Mouse (Mus musculus) fat pad, adult 2 months (tissue): ENCODE results near the gene Gsto2.
"Not testable (repeated sequence)": the region's sequence is repeated elsewhere in the genome, so short reads cannot be mapped to it uniquely, and the experiment has no call there.

ENCODE experiments used
- DNase-seq: peaks from one replicate; pipeline ENCODE4 v3.0.0-alpha.2; 2011; ENCODE audit warnings: low read depth, low spot score; ENCODE audit errors: extremely low read depth

The Gsto2 gene

GRCm38 (mm10) chr19:47865353-47865947 is at the start of gene Gsto2:
TSS of gene Gsto2 (plus strand) at chr19:47865534.
- DNase-seq: peak; percentile 68

DNA sequence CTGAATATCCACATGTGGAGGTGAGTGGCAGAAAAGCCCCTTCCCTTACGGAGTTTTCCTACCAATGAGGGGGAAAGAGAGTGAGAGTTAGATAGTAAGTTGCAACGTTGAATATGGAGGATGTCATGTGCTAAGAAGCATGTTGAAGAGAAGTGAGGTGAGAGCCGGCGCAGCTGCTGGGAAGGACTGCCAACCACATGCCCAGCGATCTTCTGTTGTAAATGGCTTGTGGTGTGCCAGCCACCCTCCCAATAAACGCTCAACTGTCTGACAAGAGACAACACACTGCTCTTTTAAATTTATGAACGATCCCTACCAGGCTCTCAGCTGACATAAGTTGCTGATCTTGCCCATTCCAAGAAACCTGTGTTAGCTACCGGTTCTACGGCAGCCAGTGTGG is 47.6 kb upstream of the Gsto2 start:
- DNase-seq: no peak

DNA sequence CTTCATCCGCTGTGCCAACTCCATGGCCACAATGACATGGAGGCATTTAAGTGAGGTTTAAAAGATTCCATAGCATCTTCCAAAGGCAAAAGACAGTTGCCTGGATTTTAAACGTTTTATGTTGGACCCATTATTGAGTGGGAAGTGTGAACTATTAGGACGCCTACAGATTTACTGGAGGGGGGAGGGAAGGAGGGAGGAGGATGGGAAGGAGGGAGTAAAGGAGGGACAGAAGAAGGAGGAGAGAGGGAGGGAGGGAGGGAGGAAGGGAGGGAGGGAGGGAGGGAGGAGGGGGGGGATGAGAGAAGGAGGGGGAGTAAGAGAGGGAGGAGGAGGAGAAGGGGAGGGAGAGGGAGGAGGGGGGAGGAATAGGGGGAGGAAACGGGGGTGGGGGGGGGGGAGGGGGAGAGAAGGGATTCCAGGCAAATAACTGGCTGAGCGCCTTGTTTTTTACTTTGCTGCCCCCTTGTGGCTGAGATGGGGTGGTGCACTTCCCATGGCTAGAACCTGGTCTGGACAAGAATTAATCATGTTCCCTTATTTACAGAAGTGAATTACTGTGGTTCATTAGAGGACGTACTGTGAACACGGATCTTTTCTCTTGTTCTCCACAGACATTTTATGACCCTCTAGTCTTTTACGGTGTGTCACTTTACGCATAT is 44.4 kb upstream of the Gsto2 start:
- DNase-seq: no peak

DNA sequence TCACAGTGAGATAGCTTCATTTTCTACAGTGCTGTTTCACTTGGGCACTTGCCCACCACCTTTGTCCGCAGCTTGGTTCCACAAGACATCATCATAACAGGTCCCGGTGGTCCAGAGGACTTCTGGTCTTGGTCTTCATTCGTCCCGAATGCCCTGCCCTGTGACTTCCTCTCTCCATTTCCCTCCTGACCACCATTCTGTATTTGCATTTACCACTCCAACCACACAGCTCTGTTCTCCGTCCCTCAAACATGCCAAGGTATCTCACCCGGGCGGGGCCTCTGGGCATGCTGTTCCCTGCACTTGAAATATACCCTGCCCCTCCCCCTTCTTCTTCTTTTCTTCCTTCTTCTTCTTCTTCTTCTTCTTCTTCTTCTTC is 43.9 kb upstream of the Gsto2 start:
- DNase-seq: no peak

GRCm38 (mm10) chr19:47822143-47822796 is 43.1 kb upstream of the Gsto2 start:
- no peak for DNase-seq

DNA sequence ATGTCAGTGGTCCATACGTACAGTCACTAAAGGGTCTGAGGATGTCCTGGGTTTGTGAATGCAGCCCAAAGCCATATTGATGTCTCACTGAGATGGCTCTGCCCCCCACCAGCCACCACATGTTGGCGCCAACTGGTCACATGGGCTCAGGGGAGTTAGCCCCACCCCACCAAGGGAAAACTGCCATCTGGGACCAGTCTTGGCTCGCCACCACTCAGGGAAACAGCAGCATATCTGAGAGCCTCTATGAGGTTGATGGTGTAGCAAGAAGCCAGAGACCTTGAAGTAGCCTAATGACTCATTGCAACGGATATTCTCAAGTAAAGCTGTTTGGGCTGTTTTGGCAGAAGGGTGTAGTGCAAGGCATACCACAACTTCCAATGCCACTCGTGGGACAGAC is 41.3 kb upstream of the Gsto2 start:
- no peak for DNase-seq

DNA sequence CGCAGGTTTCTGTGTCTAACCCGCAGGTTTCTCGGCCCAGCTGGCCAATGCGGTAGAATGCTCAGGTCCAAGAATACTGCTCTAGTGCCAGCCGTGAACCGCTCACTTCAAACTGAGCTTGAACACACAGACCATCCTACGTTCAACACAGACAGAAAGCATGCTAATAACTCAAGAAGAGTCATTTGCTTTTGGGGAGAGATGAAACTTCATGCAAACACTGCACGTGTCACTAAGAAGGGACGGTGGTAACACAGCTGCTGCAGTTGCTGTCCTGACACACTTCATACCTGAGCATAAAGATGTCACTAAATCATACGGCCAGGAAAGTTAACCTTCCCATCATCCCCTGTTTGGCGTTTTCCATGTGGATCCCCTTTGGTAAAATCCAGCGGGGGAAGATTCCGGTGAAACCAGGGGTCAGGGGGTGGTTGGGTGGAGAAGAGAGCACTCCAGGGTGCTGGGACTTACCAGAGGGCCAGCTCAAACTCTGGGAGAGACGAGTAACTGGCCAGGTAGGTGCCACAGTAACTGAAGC is 35.4 kb upstream of the Gsto2 start:
- DNase-seq: no peak

DNA sequence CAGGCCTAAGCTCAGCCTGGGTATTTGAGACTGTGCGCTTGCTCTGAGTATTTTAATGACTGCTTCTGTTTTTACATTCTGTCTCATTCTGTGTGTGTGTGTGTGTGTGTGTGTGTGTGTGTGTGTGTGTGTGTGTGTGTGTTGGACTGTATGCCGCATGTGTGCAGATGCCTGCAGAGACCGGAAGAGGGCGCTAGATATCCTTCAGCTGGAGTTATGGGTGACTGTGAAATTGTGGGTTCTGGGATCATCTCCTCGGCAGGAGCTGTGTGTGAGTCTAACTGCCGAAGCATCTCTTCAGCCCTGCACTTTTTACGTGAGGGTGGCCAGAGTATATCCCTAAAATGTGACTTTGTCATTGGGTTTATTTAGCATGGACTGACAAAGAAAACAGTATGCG is 34.2 kb upstream of the Gsto2 start:
- no peak for DNase-seq

- DNase-seq: no peak
Observed at GRCm38 (mm10) chr19:47832316-47832715, 33.0 kb upstream of the Gsto2 start.

- no peak for DNase-seq
Observed at GRCm38 (mm10) chr19:47834614-47835013, 30.7 kb upstream of the Gsto2 start.

DNA sequence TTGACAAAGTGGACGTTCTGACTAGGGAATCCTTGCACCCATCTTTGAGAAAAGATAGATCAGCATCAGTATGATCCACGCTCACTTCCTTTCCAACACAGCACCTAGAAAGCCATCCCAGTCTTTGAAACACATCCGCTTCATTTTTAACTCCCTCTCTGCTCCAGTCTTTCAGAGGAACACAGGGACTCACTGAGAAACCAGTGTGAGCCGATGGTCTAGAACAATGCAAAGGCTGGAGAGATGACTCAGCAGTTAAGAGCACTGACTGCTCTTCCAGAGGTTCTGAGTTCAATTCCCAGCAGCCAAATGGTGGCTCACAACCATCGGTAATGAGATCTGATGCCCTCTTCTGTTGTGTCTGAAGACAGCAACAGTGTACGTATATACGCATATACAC is 29.6 kb upstream of the Gsto2 start:
- DNase-seq: no peak

DNA sequence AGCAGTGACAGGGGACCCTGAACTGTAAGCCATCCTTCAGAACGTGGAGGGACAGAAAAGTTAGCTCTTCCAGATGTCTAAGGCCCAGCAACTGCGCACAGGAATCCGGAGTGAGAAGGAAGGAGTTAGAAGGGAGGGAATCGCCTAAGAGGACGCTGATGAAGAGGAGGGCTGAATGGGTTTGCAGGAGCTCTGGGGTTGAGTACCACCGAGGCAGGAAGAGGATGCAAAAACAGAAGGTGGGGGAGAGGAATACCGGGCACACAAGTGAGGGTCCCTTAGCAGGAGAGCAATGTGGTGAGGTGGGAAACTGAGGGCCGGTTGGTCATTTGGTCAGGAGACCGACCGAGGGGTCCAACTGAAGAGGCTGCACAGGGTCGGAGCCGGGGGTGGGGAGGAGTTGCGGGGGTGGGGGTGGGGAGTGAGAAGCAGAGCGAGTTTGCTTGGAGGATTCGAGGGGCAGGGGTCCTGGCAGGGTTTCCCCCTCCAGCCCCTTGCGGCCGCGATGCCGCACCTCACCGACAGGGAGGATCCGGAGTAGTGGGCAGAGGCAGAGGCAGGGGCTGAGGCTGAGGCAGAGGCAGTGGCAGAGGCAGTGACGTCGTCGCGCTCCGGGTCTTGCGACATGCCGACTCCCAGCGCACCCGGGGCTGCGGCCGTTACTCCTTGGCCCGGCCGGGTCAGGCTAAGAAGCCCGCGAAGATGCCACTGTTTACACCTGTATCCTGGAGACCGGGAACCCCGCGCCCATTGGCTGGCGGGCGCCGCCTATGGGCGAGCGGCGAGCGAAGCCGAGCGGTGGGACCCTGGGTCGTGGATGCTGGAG is 28.4 kb upstream of the Gsto2 start:
- no peak for DNase-seq

- DNase-seq: no peak
Observed at GRCm38 (mm10) chr19:47837527-47837901, 27.8 kb upstream of the Gsto2 start.

GRCm38 (mm10) chr19:47841234-47841633 is 24.1 kb upstream of the Gsto2 start:
- DNase-seq: not testable (repeated sequence)

DNA sequence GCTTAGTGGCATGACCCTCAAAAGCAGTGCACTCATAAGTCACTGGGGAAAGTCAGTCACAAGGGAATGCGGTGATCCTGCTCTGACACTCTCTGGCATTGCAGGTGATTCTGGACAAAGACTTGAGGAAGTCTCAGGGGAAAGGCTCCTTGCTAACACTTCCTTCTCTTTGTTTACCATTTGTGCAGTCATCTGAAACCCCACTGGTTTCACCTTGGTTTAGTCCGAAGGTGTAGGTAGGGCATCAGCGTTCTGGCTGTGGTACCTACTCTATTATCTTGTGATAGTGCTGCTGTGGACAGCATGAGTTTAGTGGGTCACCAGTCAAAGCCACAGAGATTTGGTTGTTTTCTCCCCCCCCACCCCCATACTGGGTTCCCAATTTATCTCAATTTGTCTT is 15.6 kb upstream of the Gsto2 start:
- no peak for DNase-seq

- DNase-seq: not testable (repeated sequence)
Observed at GRCm38 (mm10) chr19:47852131-47852530, 13.2 kb upstream of the Gsto2 start.

GRCm38 (mm10) chr19:47853053-47853452 is 12.3 kb upstream of the Gsto2 start:
- no peak for DNase-seq

GRCm38 (mm10) chr19:47853951-47854795 is 11.2 kb upstream of the Gsto2 start:
- DNase-seq: no peak

DNA sequence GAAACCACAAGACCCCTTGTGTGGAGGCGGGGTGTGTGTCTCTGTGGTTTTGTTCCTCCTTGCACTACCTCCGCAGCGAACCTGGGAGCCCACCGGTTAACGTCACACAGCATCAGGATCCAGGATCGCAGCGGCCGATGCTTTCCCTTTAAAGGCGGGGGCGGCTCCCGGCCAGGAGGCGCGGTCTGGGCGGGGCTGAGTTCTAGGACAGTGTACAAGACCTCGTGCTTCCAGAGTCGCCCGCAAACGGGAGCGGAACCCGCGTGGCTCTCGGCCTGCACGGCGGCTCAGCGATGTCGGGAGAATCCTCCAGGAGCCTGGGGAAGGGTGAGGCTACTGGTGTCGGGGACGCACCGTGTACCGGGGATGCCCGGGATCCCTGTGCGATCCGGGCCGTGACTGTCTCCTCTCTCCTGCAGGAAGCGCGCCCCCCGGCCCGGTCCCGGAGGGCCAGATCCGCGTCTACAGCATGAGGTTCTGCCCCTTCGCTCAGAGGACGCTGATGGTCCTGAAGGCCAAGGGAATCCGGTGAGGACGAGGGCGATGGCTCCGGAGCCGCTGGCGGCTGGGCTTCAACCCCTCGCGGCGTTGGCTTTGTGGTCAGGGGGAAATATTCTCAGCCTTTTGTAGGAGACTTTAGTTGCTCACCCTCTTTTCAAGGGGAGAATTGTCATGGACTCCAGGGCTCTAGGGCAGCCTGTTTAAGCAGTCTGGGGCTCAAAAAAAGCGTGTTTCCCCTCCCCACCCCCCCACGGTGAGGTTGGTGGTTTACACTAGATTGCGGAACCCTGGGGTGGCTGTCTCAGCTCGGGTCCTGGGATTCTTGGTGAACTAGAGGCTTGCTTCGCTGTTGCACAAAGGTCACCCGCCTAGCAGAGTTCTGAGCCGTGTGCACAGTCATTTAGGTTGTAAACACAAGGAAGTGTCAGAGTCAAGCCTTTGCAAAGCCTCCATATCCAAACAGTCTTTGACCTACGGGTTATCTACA is 10.2 kb upstream of the Gsto2 start, which contains the start of gene Gsto1:
Gene Gsto1, plus strand, starts transcription at position 175 of the 988 bp plus-strand sequence.
- DNase-seq: no peak
